ENCODE assay signal across 14 mouse cellular contexts in the genomic region with DNA sequence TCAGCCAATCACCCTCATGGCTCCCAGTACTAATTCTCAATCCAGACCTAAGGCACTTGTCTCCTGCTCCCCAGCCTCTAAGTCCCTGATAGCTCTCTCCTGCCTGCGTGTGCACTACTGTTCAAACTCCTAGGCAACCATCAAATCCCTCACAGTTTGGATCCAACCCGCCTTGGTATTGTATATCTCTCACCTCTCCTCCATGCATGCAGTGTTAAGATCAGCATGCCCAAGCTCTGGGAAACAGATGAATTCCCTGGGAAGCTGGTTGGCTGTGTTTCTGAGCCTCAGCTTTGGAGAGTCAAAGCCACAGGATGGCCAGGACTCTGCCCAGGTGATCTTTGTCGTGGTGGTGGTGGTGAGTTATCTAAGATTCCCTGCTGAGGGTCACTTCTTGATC. TPM values are rescaled to one million over a fixed set of nuclear protein-coding genes. Genes with fewer than 3 reads are reported as not detected.
DNase-seq lines count a peak whose midpoint lies in the region; ATAC-seq and TF ChIP-seq lines count a peak whose summit lies in the region.
"Had no signal": no experiment of that assay in that cellular context is flagged by ENCODE, and none has a peak within 500 bp of the region (broad histone marks: within the 10 kb centered on the region; RNA-seq: fewer than 3 reads in every experiment).

No protein-coding gene starts in this region.

- no peak for ATAC-seq in forebrain, embryonic 11.5 days (replicated peaks; ENCODE audit: low FRiP score)
- no peak for ATAC-seq in hindbrain, postnatal 0 days
- no peak for ATAC-seq in limb, embryonic 13.5 days (ENCODE audit: low FRiP score, low read depth)

- peaks cover 37% of the 10 kb centered on the region for H3K4me1 ChIP-seq in forebrain, embryonic 10.5 days
- H3K4me1 ChIP-seq in forebrain, embryonic 11.5 days (replicated peaks; ENCODE audit: control insufficient read depth, insufficient read depth, low read length): peaks cover 2% of the 10 kb centered on the region; the same call in 1 of the 2 replicates
- H3K4me1 ChIP-seq in hindbrain, embryonic 10.5 days (replicated peaks): peaks cover 55% of the 10 kb centered on the region
- H3K4me1 ChIP-seq in hindbrain, postnatal 0 days (ENCODE audit: insufficient read depth, low read length): peaks cover 26% of the 10 kb centered on the region
- H3K4me1 ChIP-seq in brown adipose tissue, adult 24 weeks (ENCODE audit: control insufficient read depth, insufficient read depth, insufficient read length, low read length): peaks cover 10% of the 10 kb centered on the region; the same call in 1 of the 2 replicates
- H3K4me1 ChIP-seq in limb, embryonic 13.5 days: peaks cover 48% of the 10 kb centered on the region

- H3K27me3 ChIP-seq in forebrain, embryonic 10.5 days (ENCODE audit: poor library complexity, severe bottlenecking): no peaks in the 10 kb centered on the region
- no peaks in the 10 kb centered on the region for H3K27me3 ChIP-seq in forebrain, embryonic 11.5 days (ENCODE audit: control insufficient read depth, insufficient read depth, low read length)
- 0 out of 2 replicates have a peak, but pooled peaks cover 13% of the 10 kb centered on the region for H3K27me3 ChIP-seq in hindbrain, embryonic 10.5 days (ENCODE audit: insufficient read depth, poor library complexity, severe bottlenecking)
- H3K27me3 ChIP-seq in hindbrain, postnatal 0 days (ENCODE audit: insufficient read depth, low read length): no peaks in the 10 kb centered on the region
- H3K27me3 ChIP-seq in limb, embryonic 13.5 days: no peaks in the 10 kb centered on the region
- H3K27me3 ChIP-seq: kidney, embryonic 15.5 days had no signal

- WGBS in forebrain, embryonic 10.5 days: 55% methylated on average over 3 of the region's 3 CpGs
- WGBS in forebrain, embryonic 11.5 days: 47% methylated on average over 3 of the region's 3 CpGs
- 39% methylated on average over 3 of the region's 3 CpGs for WGBS in hindbrain, embryonic 10.5 days
- 35% methylated on average over 3 of the region's 3 CpGs for WGBS in hindbrain, postnatal 0 days
- WGBS in limb, embryonic 13.5 days: 44% methylated on average over 3 of the region's 3 CpGs

- H3K9me3 ChIP-seq in forebrain, embryonic 10.5 days: peaks cover 7% of the 10 kb centered on the region; the same call in 1 of the 2 replicates
- peaks cover 3% of the 10 kb centered on the region; the same call in 1 of the 2 replicates for H3K9me3 ChIP-seq in forebrain, embryonic 11.5 days (ENCODE audit: control insufficient read depth, low read length)
- H3K9me3 ChIP-seq in hindbrain, embryonic 10.5 days: peaks cover 7% of the 10 kb centered on the region; the same call in 1 of the 2 replicates
- no peaks in the 10 kb centered on the region for H3K9me3 ChIP-seq in hindbrain, postnatal 0 days (ENCODE audit: low read length)
- peaks cover 8% of the 10 kb centered on the region for H3K9me3 ChIP-seq in limb, embryonic 13.5 days
- H3K9me3 ChIP-seq: kidney, embryonic 15.5 days had no signal

- H3K4me3 ChIP-seq in forebrain, embryonic 10.5 days: no peak overlapping the region
- no peak overlapping the region for H3K4me3 ChIP-seq in forebrain, embryonic 11.5 days (ENCODE audit: low read depth, low read length)
- H3K4me3 ChIP-seq in hindbrain, embryonic 10.5 days: no peak overlapping the region
- H3K4me3 ChIP-seq in hindbrain, postnatal 0 days (ENCODE audit: low read length): no peak overlapping the region
- no peak overlapping the region for H3K4me3 ChIP-seq in brown adipose tissue, adult 24 weeks (ENCODE audit: insufficient read depth, low read depth, low read length)
- no peak overlapping the region for H3K4me3 ChIP-seq in limb, embryonic 13.5 days
- H3K4me3 ChIP-seq: hindbrain, embryonic 13.5 days; kidney, embryonic 15.5 days had no signal

- no peak overlapping the region for H3K4me2 ChIP-seq in forebrain, embryonic 11.5 days (ENCODE audit: low read depth, low read length, severe bottlenecking)
- H3K4me2 ChIP-seq in hindbrain, postnatal 0 days (ENCODE audit: low read depth, low read length): no peak overlapping the region
- no peak overlapping the region for H3K4me2 ChIP-seq in limb, embryonic 13.5 days (replicated peaks)
- H3K4me2 ChIP-seq: hindbrain, embryonic 13.5 days; kidney, embryonic 15.5 days had no signal

- DNase-seq in forebrain, embryonic 10.5 days (ENCODE audit: extremely low spot score, low spot score): no peak
- no peak for DNase-seq in forebrain, embryonic 11.5 days (ENCODE audit: low spot score)
- no peak for DNase-seq in hindbrain, embryonic 10.5 days (ENCODE audit: low spot score)
- DNase-seq in hindbrain, postnatal 0 days (ENCODE audit: low spot score): no peak
- DNase-seq in gastrocnemius, postnatal 36 days: no peak
- no peak for DNase-seq in layer of hippocampus, postnatal 10 days (ENCODE audit: low spot score in 2 of 2)
- DNase-seq: cerebellum, adult 11 months; thymus, postnatal 25 days had no signal

- H3K27ac ChIP-seq in forebrain, embryonic 10.5 days: peak overlapping the region; percentile 72
- H3K27ac ChIP-seq in forebrain, embryonic 11.5 days (ENCODE audit: low read depth, low read length): no peak overlapping the region
- H3K27ac ChIP-seq in hindbrain, embryonic 10.5 days: peak overlapping the region; percentile 74
- H3K27ac ChIP-seq in hindbrain, postnatal 0 days: no peak overlapping the region
- peak overlapping the region; percentile 47 for H3K27ac ChIP-seq in brown adipose tissue, adult 24 weeks (replicated peaks; ENCODE audit: low read depth, low read length)
- peak overlapping the region; percentile 78; the same call in 1 of the 2 replicates for H3K27ac ChIP-seq in limb, embryonic 13.5 days
- H3K27ac ChIP-seq: hindbrain, embryonic 13.5 days; kidney, embryonic 15.5 days; liver, embryonic 14.5 days had no signal

- H3K36me3 ChIP-seq in forebrain, embryonic 10.5 days (replicated peaks): no peaks in the 10 kb centered on the region
- H3K36me3 ChIP-seq in forebrain, embryonic 11.5 days (ENCODE audit: control insufficient read depth, insufficient read depth, low read length): no peaks in the 10 kb centered on the region
- no peaks in the 10 kb centered on the region for H3K36me3 ChIP-seq in hindbrain, embryonic 10.5 days
- no peaks in the 10 kb centered on the region for H3K36me3 ChIP-seq in hindbrain, postnatal 0 days (ENCODE audit: insufficient read depth, low read length)
- H3K36me3 ChIP-seq in limb, embryonic 13.5 days: no peaks in the 10 kb centered on the region; the same call in 1 of the 2 replicates
- H3K36me3 ChIP-seq: hindbrain, embryonic 13.5 days; kidney, embryonic 15.5 days had no signal

- TF ChIP-seq CTCF in hindbrain, postnatal 0 days (IDR thresholded peaks at IDR 0.05; ENCODE audit: low read depth): no peak

- intact Hi-C loops in gastrocnemius, postnatal 36 days (cut with DNase I): no loop called here

- H3K9ac ChIP-seq in forebrain, embryonic 11.5 days (ENCODE audit: low read length): no peak overlapping the region
- H3K9ac ChIP-seq in hindbrain, postnatal 0 days (replicated peaks; ENCODE audit: low read length): no peak overlapping the region
- H3K9ac ChIP-seq in limb, embryonic 13.5 days: no peak overlapping the region
- H3K9ac ChIP-seq: hindbrain, embryonic 13.5 days; kidney, embryonic 15.5 days; liver, embryonic 14.5 days had no signal

RNA-seq across cellular contexts. Expression of gene 1810010D01Rik, which starts 10.2 kb away (rescaled TPM):
- 0.16 and 0.31 TPM in 2 replicates for polyA plus RNA-seq in forebrain, embryonic 10.5 days (2016; fragmentation: Nextera tagmentation; extraction: Ambion mirVana)
- 0.21 TPM in 1 of 2 replicates, not detected in the other for polyA plus RNA-seq in forebrain, embryonic 11.5 days (2014; fragmentation: Nextera tagmentation; extraction: Ambion mirVana)
- 0.19 and 0.37 TPM in 2 replicates for polyA plus RNA-seq in hindbrain, embryonic 10.5 days (2016; fragmentation: Nextera tagmentation; extraction: Ambion mirVana)
- 1.6 TPM in 1 of 2 replicates, not detected in the other for total RNA-seq in hindbrain, postnatal 0 days (2014; rRNA removed)
- 0.20 TPM in 1 of 2 replicates, not detected in the other for polyA plus RNA-seq in hindbrain, postnatal 0 days (2015; fragmentation: Nextera tagmentation; extraction: Ambion mirVana)
- polyA plus RNA-seq in brown adipose tissue, adult 24 weeks (2012; ENCODE audit: insufficient read depth, insufficient read length, missing spikeins): not detected in 2 replicates
- polyA plus RNA-seq in limb, embryonic 13.5 days (2015; fragmentation: Nextera tagmentation; extraction: Ambion mirVana): 0.60 TPM in 1 of 2 replicates, not detected in the other
- not detected for total RNA-seq in gastrocnemius, postnatal 36 days (2021)
- under 1 TPM; 0.56 to 0.98 TPM for total RNA-seq in layer of hippocampus, postnatal 10 days (2021)
- total RNA-seq: adrenal gland, postnatal 14 days had no signal
- polyA plus RNA-seq: hindbrain, embryonic 13.5 days had no signal

Comparison
In these comparisons a context has a peak if more than half of its experiments do, and no peak if none do; other contexts are left out.
1. H3K27ac ChIP-seq: peak in forebrain, embryonic 10.5 days (single experiment), hindbrain, embryonic 10.5 days (single experiment), brown adipose tissue, adult 24 weeks (single experiment) and limb, embryonic 13.5 days (single experiment); none in forebrain, embryonic 11.5 days (single experiment) and hindbrain, postnatal 0 days (single experiment).